Mouse (Mus musculus): ENCODE data around the gene Phrf1. TPM values are rescaled to one million over a fixed set of nuclear protein-coding genes. Genes with fewer than 3 reads are reported as not detected.

Phrf1 gene
- polyA plus RNA-seq, 2 experiments, result 42.6 to 65.9 TPM

- H3K4me2 ChIP-seq (replicated peaks; ENCODE audit: low read depth, low read length, severe bottlenecking), result no peak overlapping the region
- H3K4me3 ChIP-seq (replicated peaks; ENCODE audit: low read length), result no peak overlapping the region
- H3K9me3 ChIP-seq (ENCODE audit: control insufficient read depth, low read length), result no peaks in the 10 kb centered on the region
- WGBS, result 89% methylated on average over 5 of the region's 5 CpGs
- H3K27me3 ChIP-seq (ENCODE audit: control insufficient read depth, insufficient read depth, low read length), result no peaks in the 10 kb centered on the region
- H3K9ac ChIP-seq (ENCODE audit: low read depth, low read length, severe bottlenecking), result no peak overlapping the region
- no peaks in the 10 kb centered on the region for H3K4me1 ChIP-seq (ENCODE audit: control insufficient read depth, insufficient read depth, low read length)
- DNase-seq (ENCODE audit: low spot score), result no peak
- no peak overlapping the region for H3K27ac ChIP-seq (replicated peaks; ENCODE audit: low read depth, low read length)
- H3K36me3 ChIP-seq (ENCODE audit: control insufficient read depth, insufficient read depth, low read length), result no peaks in the 10 kb centered on the region
- no peak for ATAC-seq (ENCODE audit: low FRiP score, low read depth)
- TF ChIP-seq POLR2A (IDR thresholded peaks at IDR 0.05; ENCODE audit: borderline replicate concordance, extremely low read depth, insufficient read depth, insufficient read length), result no peak
These were observed 23.1 kb upstream of the Phrf1 start for GRCm38 (mm10) chr7:141205504-141205903.

- Histone ChIP-seq H3K27ac (replicated peaks; ENCODE audit: low read depth, low read length) (no peak overlapping the region), H3K4me2 (replicated peaks; ENCODE audit: low read depth, low read length, severe bottlenecking) (no peak overlapping the region), H3K9me3 (ENCODE audit: control insufficient read depth, low read length) (no peaks in the 10 kb centered on the region), H3K4me1 (ENCODE audit: control insufficient read depth, insufficient read depth, low read length) (no peaks in the 10 kb centered on the region), H3K36me3 (ENCODE audit: control insufficient read depth, insufficient read depth, low read length) (no peaks in the 10 kb centered on the region), H3K4me3 (replicated peaks; ENCODE audit: low read length) (no peak overlapping the region), H3K27me3 (ENCODE audit: control insufficient read depth, insufficient read depth, low read length) (no peaks in the 10 kb centered on the region), H3K9ac (ENCODE audit: low read depth, low read length, severe bottlenecking) (no peak overlapping the region)
- no peak for ATAC-seq (ENCODE audit: low FRiP score, low read depth)
- 90% methylated on average over 18 of the region's 18 CpGs for WGBS
- no peak for TF ChIP-seq POLR2A (IDR thresholded peaks at IDR 0.05; ENCODE audit: borderline replicate concordance, extremely low read depth, insufficient read depth, insufficient read length)
- DNase-seq (ENCODE audit: low spot score), result no peak
These were observed 22.2 kb upstream of the Phrf1 start for GRCm38 (mm10) chr7:141206182-141206937.

DNA sequence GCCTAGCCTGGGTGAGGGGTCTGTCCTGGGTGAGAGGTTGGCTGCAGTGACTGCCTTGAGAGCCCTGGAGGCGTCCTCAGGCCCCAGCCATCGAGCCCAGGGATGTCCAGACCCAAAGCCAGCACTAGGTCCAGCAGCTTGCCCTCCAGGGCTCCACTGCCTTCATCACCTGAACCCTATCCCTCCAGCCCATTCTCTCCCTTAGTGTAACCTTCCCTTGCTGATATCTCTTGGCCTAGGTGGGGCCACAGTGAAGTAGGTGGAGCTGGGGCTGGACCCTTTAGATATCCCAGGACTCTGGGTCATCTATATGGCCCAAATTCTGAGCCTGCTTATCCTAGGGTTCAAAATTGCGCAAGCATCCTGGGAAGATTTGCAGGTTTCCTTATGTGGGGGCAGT is 19.1 kb upstream of the Phrf1 start:
- Histone ChIP-seq H3K4me3 (replicated peaks; ENCODE audit: low read length) (no peak overlapping the region), H3K4me1 (ENCODE audit: control insufficient read depth, insufficient read depth, low read length) (no peaks in the 10 kb centered on the region), H3K27ac (replicated peaks; ENCODE audit: low read depth, low read length) (no peak overlapping the region), H3K4me2 (replicated peaks; ENCODE audit: low read depth, low read length, severe bottlenecking) (no peak overlapping the region), H3K9ac (ENCODE audit: low read depth, low read length, severe bottlenecking) (no peak overlapping the region), H3K36me3 (ENCODE audit: control insufficient read depth, insufficient read depth, low read length) (no peaks in the 10 kb centered on the region), H3K9me3 (ENCODE audit: control insufficient read depth, low read length) (no peaks in the 10 kb centered on the region), H3K27me3 (ENCODE audit: control insufficient read depth, insufficient read depth, low read length) (no peaks in the 10 kb centered on the region)
- no peak for DNase-seq (ENCODE audit: low spot score)
- no peak for TF ChIP-seq POLR2A (IDR thresholded peaks at IDR 0.05; ENCODE audit: borderline replicate concordance, extremely low read depth, insufficient read depth, insufficient read length)
- ATAC-seq (ENCODE audit: low FRiP score, low read depth), result no peak
- WGBS, result 79% methylated on average over 3 of the region's 3 CpGs

DNA sequence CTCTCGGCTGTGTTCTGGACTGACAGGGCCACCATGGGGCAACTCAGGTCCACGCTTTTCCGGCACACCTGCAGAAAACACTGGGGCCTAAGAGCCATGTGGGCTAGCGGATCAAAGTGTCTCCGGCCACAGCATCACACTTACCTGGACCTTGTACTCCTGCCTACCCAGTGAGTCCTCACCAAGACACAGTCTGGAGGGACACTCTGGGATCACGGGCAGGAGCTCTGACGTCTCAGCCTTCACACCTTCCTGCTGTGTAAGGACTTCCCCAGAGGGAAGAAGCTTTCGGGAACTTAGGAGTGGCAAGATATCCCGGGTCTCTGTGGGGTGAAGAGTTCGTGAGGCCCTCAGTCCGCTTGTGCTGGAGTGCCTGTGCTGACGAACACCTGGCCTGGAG is 18.4 kb upstream of the Phrf1 start:
- Histone ChIP-seq H3K27me3 (ENCODE audit: control insufficient read depth, insufficient read depth, low read length) (no peaks in the 10 kb centered on the region), H3K9me3 (ENCODE audit: control insufficient read depth, low read length) (no peaks in the 10 kb centered on the region), H3K4me1 (ENCODE audit: control insufficient read depth, insufficient read depth, low read length) (no peaks in the 10 kb centered on the region), H3K36me3 (ENCODE audit: control insufficient read depth, insufficient read depth, low read length) (no peaks in the 10 kb centered on the region), H3K4me3 (replicated peaks; ENCODE audit: low read length) (no peak overlapping the region), H3K9ac (ENCODE audit: low read depth, low read length, severe bottlenecking) (no peak overlapping the region), H3K4me2 (replicated peaks; ENCODE audit: low read depth, low read length, severe bottlenecking) (no peak overlapping the region), H3K27ac (replicated peaks; ENCODE audit: low read depth, low read length) (no peak overlapping the region)
- 73% methylated on average over 12 of the region's 12 CpGs for WGBS
- ATAC-seq (ENCODE audit: low FRiP score, low read depth) (no peak), DNase-seq (ENCODE audit: low spot score) (no peak)
- no peak for TF ChIP-seq POLR2A (IDR thresholded peaks at IDR 0.05; ENCODE audit: borderline replicate concordance, extremely low read depth, insufficient read depth, insufficient read length)

GRCm38 (mm10) chr7:141210606-141211131 is 17.9 kb upstream of the Phrf1 start:
- no peak for TF ChIP-seq POLR2A (IDR thresholded peaks at IDR 0.05; ENCODE audit: borderline replicate concordance, extremely low read depth, insufficient read depth, insufficient read length)
- no peak overlapping the region for H3K9ac ChIP-seq (ENCODE audit: low read depth, low read length, severe bottlenecking)
- no peak overlapping the region for H3K27ac ChIP-seq (replicated peaks; ENCODE audit: low read depth, low read length)
- DNase-seq (ENCODE audit: low spot score), result no peak
- no peak overlapping the region for H3K4me3 ChIP-seq (replicated peaks; ENCODE audit: low read length)
- ATAC-seq (ENCODE audit: low FRiP score, low read depth), result no peak
- no peaks in the 10 kb centered on the region for H3K4me1 ChIP-seq (ENCODE audit: control insufficient read depth, insufficient read depth, low read length)
- WGBS, result 84% methylated on average over 14 of the region's 14 CpGs
- no peaks in the 10 kb centered on the region for H3K27me3 ChIP-seq (ENCODE audit: control insufficient read depth, insufficient read depth, low read length)
- no peak overlapping the region for H3K4me2 ChIP-seq (replicated peaks; ENCODE audit: low read depth, low read length, severe bottlenecking)
- no peaks in the 10 kb centered on the region for H3K9me3 ChIP-seq (ENCODE audit: control insufficient read depth, low read length)
- H3K36me3 ChIP-seq (ENCODE audit: control insufficient read depth, insufficient read depth, low read length), result no peaks in the 10 kb centered on the region
